Comparison of ENCODE assay signal across 23 mouse cellular contexts in genomic region chr1:56963291-56963690, GRCm38 (mm10). TPM values are rescaled to one million over a fixed set of nuclear protein-coding genes. Genes with fewer than 3 reads are reported as not detected.
DNase-seq lines count a peak whose midpoint lies in the region; ATAC-seq and TF ChIP-seq lines count a peak whose summit lies in the region.
"Had no signal": no experiment of that assay in that cellular context is flagged by ENCODE, and none has a peak within 500 bp of the region (broad histone marks: within the 10 kb centered on the region; RNA-seq: fewer than 3 reads in every experiment).

No protein-coding gene starts in this region.

- H3K9ac ChIP-seq in forebrain, embryonic 15.5 days (replicated peaks): 0 out of 2 replicates have a peak overlapping the region, but pooled peaks have one; percentile 15
- H3K9ac ChIP-seq in midbrain, embryonic 11.5 days (ENCODE audit: low read length): no peak overlapping the region
- H3K9ac ChIP-seq: embryonic facial prominence, embryonic 12.5 days; heart, embryonic 13.5 days; hindbrain, embryonic 12.5 days had no signal

- H3K4me1 ChIP-seq in forebrain, embryonic 15.5 days: peaks cover 5% of the 10 kb centered on the region
- H3K4me1 ChIP-seq in forebrain, embryonic 10.5 days: no peaks in the 10 kb centered on the region
- H3K4me1 ChIP-seq in cortical plate, adult 2 months (ENCODE audit: control insufficient read depth, insufficient read depth, low read length): no peaks in the 10 kb centered on the region; the same call in 1 of the 2 replicates
- H3K4me1 ChIP-seq in midbrain, embryonic 11.5 days (ENCODE audit: control insufficient read depth, insufficient read depth, low read length): no peaks in the 10 kb centered on the region
- H3K4me1 ChIP-seq: embryonic facial prominence, embryonic 12.5 days; hindbrain, embryonic 12.5 days had no signal

- H3K36me3 ChIP-seq in forebrain, embryonic 15.5 days: no peaks in the 10 kb centered on the region
- H3K36me3 ChIP-seq in forebrain, embryonic 10.5 days (replicated peaks): no peaks in the 10 kb centered on the region
- no peaks in the 10 kb centered on the region for H3K36me3 ChIP-seq in midbrain, embryonic 11.5 days (ENCODE audit: control insufficient read depth, insufficient read depth, low read length)
- H3K36me3 ChIP-seq: embryonic facial prominence, embryonic 12.5 days; heart, embryonic 13.5 days; hindbrain, embryonic 12.5 days had no signal

- DNase-seq in forebrain, embryonic 10.5 days (ENCODE audit: extremely low spot score, low spot score): no peak
- DNase-seq in left cerebral cortex, adult 2 months (ENCODE audit: extremely low spot score in 1 of 2, low spot score in 2 of 2): no peak
- no peak for DNase-seq in left cerebral cortex, postnatal 25 days (ENCODE audit: low spot score in 2 of 2)
- no peak for DNase-seq in midbrain, embryonic 11.5 days (ENCODE audit: low spot score, missing footprints)
- DNase-seq: adrenal gland, postnatal 14 days; cerebellum, adult 18-20 months; cerebellum, adult 9-11 months; cerebellum, postnatal 36 days; embryo, embryonic 11 days; gastrocnemius, postnatal 14 days; heart, postnatal 4 days had no signal

- H3K4me2 ChIP-seq in forebrain, embryonic 15.5 days (replicated peaks): peak overlapping the region; percentile 6; the same call in 1 of the 2 replicates
- no peak overlapping the region for H3K4me2 ChIP-seq in midbrain, embryonic 11.5 days
- H3K4me2 ChIP-seq: embryonic facial prominence, embryonic 12.5 days; heart, embryonic 13.5 days; hindbrain, embryonic 12.5 days had no signal

- H3K27me3 ChIP-seq in forebrain, embryonic 15.5 days: no peaks in the 10 kb centered on the region
- peaks cover 14% of the 10 kb centered on the region for H3K27me3 ChIP-seq in forebrain, embryonic 10.5 days (ENCODE audit: poor library complexity, severe bottlenecking)
- peaks cover 8% of the 10 kb centered on the region for H3K27me3 ChIP-seq in midbrain, embryonic 11.5 days (ENCODE audit: control insufficient read depth, insufficient read depth, low read length)
- H3K27me3 ChIP-seq: CH12.LX, Patski had no signal

- H3K4me3 ChIP-seq in forebrain, embryonic 15.5 days: 0 out of 2 replicates have a peak overlapping the region, but pooled peaks have one; percentile 3
- H3K4me3 ChIP-seq in forebrain, embryonic 10.5 days: no peak overlapping the region
- peak overlapping the region; percentile 34 for H3K4me3 ChIP-seq in left cerebral cortex, adult 2 months
- H3K4me3 ChIP-seq in cortical plate, adult 2 months (ENCODE audit: insufficient read depth, low read length): no peak overlapping the region
- no peak overlapping the region for H3K4me3 ChIP-seq in midbrain, embryonic 11.5 days (ENCODE audit: low read depth, low read length)
- H3K4me3 ChIP-seq: embryonic facial prominence, embryonic 12.5 days; heart, embryonic 13.5 days; hindbrain, embryonic 12.5 days had no signal

- no peak for TF ChIP-seq POLR2A in cortical plate, adult 2 months (IDR thresholded peaks at IDR 0.05; ENCODE audit: extremely low read depth, insufficient read depth, low read length)

- no peak for ATAC-seq in forebrain, embryonic 15.5 days (replicated peaks)
- ATAC-seq in megakaryocyte progenitor cell, adult 5-6 weeks (replicated peaks; ENCODE audit: poor library complexity): peak; percentile 31
- ATAC-seq in midbrain, embryonic 11.5 days (ENCODE audit: low FRiP score): no peak
- ATAC-seq: activated CD4-positive, CD25-positive, alpha-beta regulatory T cell, adult 4 months; hindbrain, embryonic 16.5 days; inflammation-experienced regulatory T-cells, adult 6 months; intestine, postnatal 0 days; Patski had no signal

- intact Hi-C loops in left cerebral cortex, adult 2 months (cut with DNase I): no loop called here
- intact Hi-C loops in left cerebral cortex, postnatal 25 days (cut with DNase I): loop anchor here (5.0 kb wide), 1 partner anchor 111 kb away; no protein-coding TSS in a partner anchor

- WGBS in forebrain, embryonic 15.5 days: 63% methylated on average over 4 of the region's 4 CpGs
- 81% methylated on average over 4 of the region's 4 CpGs for WGBS in forebrain, embryonic 10.5 days
- 85% methylated on average over 4 of the region's 4 CpGs for WGBS in midbrain, embryonic 11.5 days

- TF ChIP-seq CTCF in left cerebral cortex, adult 2 months (IDR thresholded peaks at IDR 0.05): no peak
- TF ChIP-seq CTCF in cortical plate, adult 2 months (IDR thresholded peaks at IDR 0.05; ENCODE audit: extremely low read depth, insufficient read depth, low read length): no peak

- H3K27ac ChIP-seq in forebrain, embryonic 15.5 days (replicated peaks): peak overlapping the region; percentile 15; the same call in 1 of the 2 replicates
- H3K27ac ChIP-seq in forebrain, embryonic 10.5 days: no peak overlapping the region
- peak overlapping the region; percentile 47 for H3K27ac ChIP-seq in left cerebral cortex, adult 2 months
- peak overlapping the region; percentile 56; the same call in 1 of the 2 replicates for H3K27ac ChIP-seq in cortical plate, adult 2 months (ENCODE audit: insufficient read depth, low read length)
- H3K27ac ChIP-seq in midbrain, embryonic 11.5 days (ENCODE audit: low read depth, low read length): no peak overlapping the region
- H3K27ac ChIP-seq: embryonic facial prominence, embryonic 12.5 days; heart, embryonic 13.5 days; hindbrain, embryonic 12.5 days had no signal

- H3K9me3 ChIP-seq in forebrain, embryonic 15.5 days: no peaks in the 10 kb centered on the region
- H3K9me3 ChIP-seq in forebrain, embryonic 10.5 days: no peaks in the 10 kb centered on the region
- H3K9me3 ChIP-seq in midbrain, embryonic 11.5 days (ENCODE audit: control insufficient read depth, low read length): no peaks in the 10 kb centered on the region
- H3K9me3 ChIP-seq: embryonic facial prominence, embryonic 12.5 days; heart, embryonic 13.5 days; hindbrain, embryonic 12.5 days had no signal

RNA-seq across cellular contexts. Expression of gene Satb2, which starts 15.2 kb away (rescaled TPM):
- 46.2 and 62.5 TPM in 2 replicates for polyA plus RNA-seq in forebrain, embryonic 15.5 days (2015; fragmentation: Nextera tagmentation; extraction: Ambion mirVana)
- polyA plus RNA-seq in forebrain, embryonic 10.5 days (2016; fragmentation: Nextera tagmentation; extraction: Ambion mirVana): 0.91 and 1.4 TPM in 2 replicates
- total RNA-seq in left cerebral cortex, adult 2 months (2021): 10 to 100 TPM; 80.2 to 91.0 TPM
- total RNA-seq in left cerebral cortex, postnatal 25 days (2021): 10 to 100 TPM; 79.0 to 85.6 TPM
- polyA plus RNA-seq in cortical plate, adult 2 months (2012; rRNA removed): 34.5 and 35.4 TPM in 2 replicates
- total RNA-seq in megakaryocyte progenitor cell, adult 5-6 weeks (2015): 0.89 and 1.9 TPM in 2 replicates
- 0.62 and 0.64 TPM in 2 replicates for total RNA-seq in megakaryocyte progenitor cell, adult 5-6 weeks (2017)
- polyA plus RNA-seq in midbrain, embryonic 11.5 days (2014; fragmentation: Nextera tagmentation; extraction: Ambion mirVana): 1.2 and 1.5 TPM in 2 replicates
- polyA plus RNA-seq: inflammation-experienced regulatory T-cells, adult 6 months had no signal

Comparison
In these comparisons a context has a peak if more than half of its experiments do, and no peak if none do; other contexts are left out.
1. H3K27ac ChIP-seq: peak in forebrain, embryonic 15.5 days (single experiment), left cerebral cortex, adult 2 months (single experiment) and cortical plate, adult 2 months (single experiment); none in forebrain, embryonic 10.5 days (single experiment) and midbrain, embryonic 11.5 days (single experiment).
2. H3K4me3 ChIP-seq: peak in forebrain, embryonic 15.5 days (single experiment) and left cerebral cortex, adult 2 months (single experiment); none in forebrain, embryonic 10.5 days (single experiment), cortical plate, adult 2 months (single experiment) and midbrain, embryonic 11.5 days (single experiment).
3. RNA of gene Satb2, which starts 15.2 kb away (polyA plus RNA-seq): 46.2 to 62.5 TPM in forebrain, embryonic 15.5 days and 34.5 to 35.4 TPM in cortical plate, adult 2 months; 0.91 to 1.4 TPM in forebrain, embryonic 10.5 days and 1.2 to 1.5 TPM in midbrain, embryonic 11.5 days; every median in the first group is over 10 times any median in the second.